In the genomic region with DNA sequence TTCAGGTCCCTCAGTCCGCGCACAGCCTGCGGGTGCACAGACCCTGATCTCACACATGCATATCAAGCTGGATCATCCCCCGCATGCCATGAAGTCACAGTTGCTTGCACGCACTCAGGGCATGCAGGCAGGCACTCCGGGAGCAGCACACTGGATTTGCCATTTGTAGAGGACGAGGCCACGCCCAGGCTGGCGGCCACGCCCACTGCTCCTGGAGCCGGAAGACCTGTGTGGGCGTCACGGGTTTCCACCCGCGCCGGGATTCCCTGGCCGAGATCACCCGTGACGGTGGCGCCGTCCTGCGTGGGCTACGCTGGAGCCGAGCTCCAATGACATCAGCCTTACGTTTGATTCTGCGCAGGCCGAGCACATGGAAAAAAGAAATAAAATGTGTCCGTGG, we compare ENCODE assay signal across 8 mouse cellular contexts. TPM values are rescaled to one million over a fixed set of nuclear protein-coding genes. Genes with fewer than 3 reads are reported as not detected.
A peak's percentile ranks its signal among the peaks of the same experiment; 100 is the strongest.
DNase-seq lines count a peak whose midpoint lies in the region; ATAC-seq lines count a peak whose summit lies in the region.

No protein-coding gene starts in this region.

- H3K4me1 ChIP-seq in brown adipose tissue, adult 24 weeks (ENCODE audit: control insufficient read depth, insufficient read depth, insufficient read length, low read length): peaks cover 24% of the 10 kb centered on the region
- peaks cover 69 to 86% of the 10 kb centered on the region in 2 experiments for H3K4me1 ChIP-seq in heart, embryonic 14.5 days (ENCODE audit: control insufficient read depth in 2 of 2, insufficient read depth in 2 of 2, low read length in 2 of 2)
- H3K4me1 ChIP-seq in liver, embryonic 13.5 days (replicated peaks): peaks cover 55% of the 10 kb centered on the region
- peaks cover 72% of the 10 kb centered on the region for H3K4me1 ChIP-seq in stomach, embryonic 15.5 days

- ATAC-seq in erythroid progenitor cell, adult 5-6 weeks (replicated peaks; ENCODE audit: low FRiP score, poor library complexity, severe bottlenecking): peak; percentile 68
- ATAC-seq in heart, embryonic 14.5 days (ENCODE audit: insufficient number of reproducible peaks, insufficient read depth, low FRiP score, low read depth): peak; percentile 33; the same call in 1 of the 2 replicates
- peak; percentile 52 for ATAC-seq in liver, embryonic 13.5 days (ENCODE audit: low read depth)
- 0 out of 2 replicates have a peak, but pooled peaks have one; percentile 16 for ATAC-seq in stomach, embryonic 15.5 days (ENCODE audit: insufficient read depth, low FRiP score, low read depth)

- no peak overlapping the region for H3K27ac ChIP-seq in brown adipose tissue, adult 24 weeks (replicated peaks; ENCODE audit: low read depth, low read length)
- peak overlapping the region; percentile 94 to 97 for H3K27ac ChIP-seq in heart, embryonic 14.5 days (replicated peaks in 1 of 2; ENCODE audit: control insufficient read depth in 1 of 2, insufficient read depth in 1 of 2, low read depth in 2 of 2, low read length in 2 of 2)
- no peak overlapping the region for H3K27ac ChIP-seq in liver, embryonic 13.5 days
- H3K27ac ChIP-seq in stomach, embryonic 15.5 days: peak overlapping the region; percentile 92

- peak overlapping the region; percentile 75 for H3K4me2 ChIP-seq in heart, embryonic 14.5 days (ENCODE audit: low read length)
- H3K4me2 ChIP-seq in liver, embryonic 13.5 days: peak overlapping the region; percentile 67
- H3K4me2 ChIP-seq in stomach, embryonic 15.5 days: peak overlapping the region; percentile 80

- no peaks in the 10 kb centered on the region for H3K36me3 ChIP-seq in heart, embryonic 14.5 days (ENCODE audit: control insufficient read depth, insufficient read depth, low read length)
- H3K36me3 ChIP-seq in liver, embryonic 13.5 days: no peaks in the 10 kb centered on the region
- H3K36me3 ChIP-seq in stomach, embryonic 15.5 days: no peaks in the 10 kb centered on the region

- no peaks in the 10 kb centered on the region for H3K9me3 ChIP-seq in heart, embryonic 14.5 days (ENCODE audit: control insufficient read depth, low read length)
- H3K9me3 ChIP-seq in liver, embryonic 13.5 days (replicated peaks): no peaks in the 10 kb centered on the region
- H3K9me3 ChIP-seq in stomach, embryonic 15.5 days: no peaks in the 10 kb centered on the region

- DNase-seq in CD8-positive naive resting alpha-beta T cell, adult 2 months (ENCODE audit: low read depth in 2 of 2, low spot score in 2 of 2): peak; percentile 40 to 57
- DNase-seq in kidney, postnatal 10 days: peak; percentile 93
- peak; percentile 75 for DNase-seq in liver, embryonic 13.5 days
- DNase-seq in natural killer cell, adult 2 months (ENCODE audit: low spot score in 2 of 2): peak; percentile 50 to 65

- H3K4me3 ChIP-seq in brown adipose tissue, adult 24 weeks (ENCODE audit: insufficient read depth, low read depth, low read length): peak overlapping the region; percentile 50
- peak overlapping the region; percentile 27 to 34 for H3K4me3 ChIP-seq in heart, embryonic 14.5 days (ENCODE audit: control insufficient read depth in 1 of 2, insufficient read depth in 1 of 2, low read depth in 1 of 2, low read length in 2 of 2)
- H3K4me3 ChIP-seq in liver, embryonic 13.5 days (replicated peaks): peak overlapping the region; percentile 49
- peak overlapping the region; percentile 38 for H3K4me3 ChIP-seq in stomach, embryonic 15.5 days (replicated peaks)

- WGBS in heart, embryonic 14.5 days: 3% methylated on average over 28 of the region's 28 CpGs
- 2% methylated on average over 28 of the region's 28 CpGs for WGBS in liver, embryonic 13.5 days (ENCODE audit: insufficient replicate concordance)
- 2% methylated on average over 28 of the region's 28 CpGs for WGBS in stomach, embryonic 15.5 days

- no peaks in the 10 kb centered on the region for H3K27me3 ChIP-seq in heart, embryonic 14.5 days (ENCODE audit: control insufficient read depth, insufficient read depth, low read length)
- peaks cover 58% of the 10 kb centered on the region for H3K27me3 ChIP-seq in liver, embryonic 13.5 days
- H3K27me3 ChIP-seq in stomach, embryonic 15.5 days (replicated peaks): no peaks in the 10 kb centered on the region

- H3K9ac ChIP-seq in heart, embryonic 14.5 days (ENCODE audit: low read length): peak overlapping the region; percentile 66
- H3K9ac ChIP-seq in liver, embryonic 13.5 days: peak overlapping the region; percentile 33
- no peak overlapping the region for H3K9ac ChIP-seq in stomach, embryonic 15.5 days

RNA-seq across cellular contexts. Expression of a gene that starts 9.8 kb away (rescaled TPM):
- polyA plus RNA-seq in brown adipose tissue, adult 24 weeks (2012; ENCODE audit: insufficient read depth, insufficient read length, missing spikeins): 7.2 and 10.3 TPM in 2 replicates
- 1.3 and 1.8 TPM in 2 replicates for total RNA-seq in erythroid progenitor cell, adult 5-6 weeks (2015; ENCODE audit: low replicate concordance)
- 3.6 and 9.2 TPM in 2 replicates for total RNA-seq in erythroid progenitor cell, adult 5-6 weeks (2017; ENCODE audit: low replicate concordance)
- polyA plus RNA-seq in heart, embryonic 14.5 days (2014; fragmentation: Nextera tagmentation; extraction: Ambion mirVana): 34.5 and 39.8 TPM in 2 replicates
- polyA plus RNA-seq in liver, embryonic 13.5 days (2015; fragmentation: Nextera tagmentation; extraction: Ambion mirVana): 1.6 and 1.8 TPM in 2 replicates
- polyA plus RNA-seq in stomach, embryonic 15.5 days (2015; fragmentation: Nextera tagmentation; extraction: Ambion mirVana): 33.6 TPM in 2 replicates

RNA-seq across cellular contexts. Expression of a gene that starts 21.6 kb away (rescaled TPM):
- 1.9 and 4.9 TPM in 2 replicates for polyA plus RNA-seq in brown adipose tissue, adult 24 weeks (2012; ENCODE audit: insufficient read depth, insufficient read length, missing spikeins)
- 0.36 and 1.3 TPM in 2 replicates for total RNA-seq in erythroid progenitor cell, adult 5-6 weeks (2015; ENCODE audit: low replicate concordance)
- total RNA-seq in erythroid progenitor cell, adult 5-6 weeks (2017; ENCODE audit: low replicate concordance): 7.3 and 9.0 TPM in 2 replicates
- 7.3 and 8.1 TPM in 2 replicates for polyA plus RNA-seq in heart, embryonic 14.5 days (2014; fragmentation: Nextera tagmentation; extraction: Ambion mirVana)
- 14.0 and 15.4 TPM in 2 replicates for polyA plus RNA-seq in liver, embryonic 13.5 days (2015; fragmentation: Nextera tagmentation; extraction: Ambion mirVana)
- polyA plus RNA-seq in stomach, embryonic 15.5 days (2015; fragmentation: Nextera tagmentation; extraction: Ambion mirVana): 38.1 and 46.1 TPM in 2 replicates

RNA-seq across cellular contexts. Expression of a gene that starts 38.9 kb away (rescaled TPM):
- polyA plus RNA-seq in brown adipose tissue, adult 24 weeks (2012; ENCODE audit: insufficient read depth, insufficient read length, missing spikeins): 319 and 342 TPM in 2 replicates
- 17.6 and 32.1 TPM in 2 replicates for total RNA-seq in erythroid progenitor cell, adult 5-6 weeks (2015; ENCODE audit: low replicate concordance)
- total RNA-seq in erythroid progenitor cell, adult 5-6 weeks (2017; ENCODE audit: low replicate concordance): 3.7 and 7.6 TPM in 2 replicates
- 310 and 338 TPM in 2 replicates for polyA plus RNA-seq in heart, embryonic 14.5 days (2014; fragmentation: Nextera tagmentation; extraction: Ambion mirVana)
- polyA plus RNA-seq in liver, embryonic 13.5 days (2015; fragmentation: Nextera tagmentation; extraction: Ambion mirVana): 249 and 266 TPM in 2 replicates
- polyA plus RNA-seq in stomach, embryonic 15.5 days (2015; fragmentation: Nextera tagmentation; extraction: Ambion mirVana): 317 and 334 TPM in 2 replicates

Comparison
In these comparisons a context has a peak if more than half of its experiments do, and no peak if none do; other contexts are left out.
1. H3K27ac ChIP-seq: peak in heart, embryonic 14.5 days (2 of 2) and stomach, embryonic 15.5 days (single experiment); none in brown adipose tissue, adult 24 weeks (single experiment) and liver, embryonic 13.5 days (single experiment).
2. ATAC-seq: peak in every context shown above with its lines; median percentile 68 in erythroid progenitor cell, adult 5-6 weeks; 52 in liver, embryonic 13.5 days; 33 in heart, embryonic 14.5 days; 16 in stomach, embryonic 15.5 days.
3. Peak in every context shown above with its lines, with median percentiles within 50 percentile points of each other: DNase-seq, H3K4me3 ChIP-seq and H3K4me2 ChIP-seq.